Mouse (Mus musculus) lung, embryonic 15.5 days (tissue): ENCODE measurements around the gene Gcc1. TPM values are rescaled to one million over a fixed set of nuclear protein-coding genes. Genes with fewer than 3 reads are reported as not detected.

Experiments
- ATAC-seq: fragments of 200-750 bp; cut with Nextera tagmentation; 2 replicates; pipeline ENCODE4 v1.8.0; 2017; ENCODE audit warnings: moderate number of reproducible peaks, borderline replicate concordance; ENCODE audit not compliant: low FRiP score, low TSS enrichment; ENCODE audit errors: extremely low read depth
- H3K27ac ChIP-seq: fragments of 300-500 bp; sonication (generic); 2 replicates; pipeline ENCODE4 v1.5.1; 2015; ENCODE audit warnings: moderate library complexity, mild to moderate bottlenecking, inconsistent platforms
- H3K27me3 ChIP-seq: fragments of 300-500 bp; sonication (generic); 2 replicates; pipeline ENCODE4 v1.6.1; 2015; ENCODE audit warnings: inconsistent platforms
- H3K36me3 ChIP-seq: fragments of 300-500 bp; sonication (generic); 2 replicates; pipeline ENCODE4 v1.6.1; 2015; ENCODE audit warnings: inconsistent platforms
- H3K4me1 ChIP-seq: fragments of 300-500 bp; sonication (generic); 2 replicates; pipeline ENCODE4 v1.6.1; 2015; ENCODE audit warnings: inconsistent platforms
- H3K4me2 ChIP-seq: fragments of 300-500 bp; sonication (generic); 2 replicates; pipeline ENCODE4 v1.6.1; 2015; ENCODE audit warnings: inconsistent platforms, mild to moderate bottlenecking, moderate library complexity
- H3K4me3 ChIP-seq: fragments of 300-500 bp; sonication (generic); 2 replicates; pipeline ENCODE4 v1.5.1; 2015; ENCODE audit warnings: mild to moderate bottlenecking, inconsistent platforms
- H3K9ac ChIP-seq: fragments of 300-500 bp; sonication (generic); 2 replicates; pipeline ENCODE4 v1.6.1; 2015; ENCODE audit warnings: inconsistent platforms
- H3K9me3 ChIP-seq: fragments of 300-500 bp; sonication (generic); 2 replicates; pipeline ENCODE4 v1.6.1; 2016; ENCODE audit warnings: inconsistent platforms
- WGBS: fragments of 180-500 bp; shearing (Covaris S2); methylation state at CpG from one replicate; pipeline ENCODE4 v1.1.7; 2015; 5-methylcytosine and 5-hydroxymethylcytosine counted together
- polyA plus RNA-seq: library from polyadenylated mRNA; unstranded; fragments of >200 nt; fragmentation: Nextera tagmentation; extraction: Ambion mirVana; gene quantifications from 2 replicates; pipeline ENCODE4 v1.2.1, GENCODE M21; 2015

Gene Gcc1
- polyA plus RNA-seq, 1 experiment from 2014 or later: 10.3 TPM

DNA sequence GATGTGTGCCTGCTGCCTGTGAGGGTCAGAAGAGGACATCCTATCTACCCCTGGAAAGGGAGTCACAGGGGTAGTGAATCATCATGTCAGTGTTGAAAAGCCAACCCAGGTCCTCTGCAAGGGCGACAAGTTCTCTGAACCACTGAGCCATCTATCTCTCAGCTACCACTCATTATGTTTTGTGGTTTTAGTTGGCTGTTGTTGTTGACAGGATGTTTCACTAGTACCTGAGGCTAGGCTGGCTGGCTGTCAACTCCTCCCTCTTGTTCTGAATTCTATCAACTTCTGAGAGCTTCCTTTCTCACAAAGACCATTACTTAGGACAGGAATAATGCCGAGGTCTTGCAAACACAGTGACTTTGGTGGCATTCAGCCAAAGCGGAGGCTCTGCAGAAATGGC, 43.0 kb downstream of the Gcc1 start:
- Histone ChIP-seq H3K4me1 (no peaks in the 10 kb centered on the region), H3K9me3 (no peaks in the 10 kb centered on the region), H3K27me3 (no peaks in the 10 kb centered on the region), H3K36me3 (no peaks in the 10 kb centered on the region), H3K4me2 (no peak overlapping the region), H3K27ac (no peak overlapping the region), H3K4me3 (no peak overlapping the region), H3K9ac (no peak overlapping the region)
- no peak for ATAC-seq
- 71% methylated on average over 3 of the region's 3 CpGs for WGBS

DNA sequence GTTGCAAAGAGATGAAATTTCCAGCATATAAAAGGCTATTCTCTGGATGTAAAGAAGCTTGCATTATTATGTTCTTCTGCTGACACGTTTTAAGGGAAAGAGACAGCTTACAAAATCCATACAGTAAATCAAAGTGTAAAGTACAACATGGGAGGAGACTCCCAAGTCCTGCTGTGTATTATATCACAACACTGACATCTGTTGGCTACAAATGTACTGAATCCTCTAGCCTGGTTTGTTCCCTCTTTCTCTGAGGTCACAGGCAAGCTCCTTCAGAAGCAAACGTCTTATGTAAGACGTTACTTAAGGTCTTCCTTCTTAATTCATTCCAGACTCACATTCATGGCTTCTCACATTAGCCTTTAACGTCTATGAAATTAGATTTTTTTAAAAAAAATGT, 46.2 kb downstream of the Gcc1 start:
- Histone ChIP-seq H3K4me2 (no peak overlapping the region), H3K9me3 (no peaks in the 10 kb centered on the region), H3K4me3 (no peak overlapping the region), H3K27me3 (no peaks in the 10 kb centered on the region), H3K27ac (no peak overlapping the region), H3K9ac (no peak overlapping the region), H3K36me3 (no peaks in the 10 kb centered on the region), H3K4me1 (no peaks in the 10 kb centered on the region)
- ATAC-seq: no peak
- WGBS: 58% methylated on average over 4 of the region's 4 CpGs

DNA sequence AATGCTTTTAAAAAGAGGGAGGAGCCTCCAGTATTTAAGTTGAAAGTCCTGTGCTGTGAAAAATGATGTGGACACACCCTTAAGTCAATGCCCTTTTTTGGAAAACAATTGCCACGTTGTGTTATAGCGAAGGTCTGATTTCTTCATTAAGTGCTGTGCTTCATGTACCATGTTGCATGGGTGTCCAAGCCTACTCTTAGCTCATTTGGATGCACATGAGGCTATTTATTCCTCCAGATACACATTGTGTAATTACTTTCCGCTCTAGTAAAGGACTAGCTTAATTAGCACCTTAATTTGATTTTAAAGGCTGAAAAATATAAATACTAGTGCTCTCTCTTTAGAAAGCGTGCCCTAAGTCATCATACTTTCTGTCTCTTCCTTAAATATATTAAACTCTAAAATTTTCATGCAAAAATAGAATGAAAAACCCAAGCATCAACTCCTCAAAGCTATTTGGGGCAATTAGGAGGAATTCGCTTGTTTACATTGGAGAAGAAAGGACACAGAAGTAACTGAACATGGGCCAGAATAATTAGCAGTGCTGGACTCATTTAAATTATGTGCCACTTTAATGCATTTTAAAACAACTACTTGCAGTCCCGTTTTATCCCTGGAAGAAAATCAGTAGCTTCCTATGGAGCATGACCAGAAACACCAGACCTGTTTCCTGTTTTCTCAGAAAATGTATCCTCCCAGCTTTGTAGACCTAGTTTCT, 58.1 kb downstream of the Gcc1 start:
- no peaks in the 10 kb centered on the region for H3K27me3 ChIP-seq
- no peak overlapping the region for H3K4me3 ChIP-seq
- no peaks in the 10 kb centered on the region for H3K36me3 ChIP-seq
- ATAC-seq: no peak
- 75% methylated on average over 6 of the region's 6 CpGs for WGBS
- no peaks in the 10 kb centered on the region for H3K4me1 ChIP-seq
- H3K9me3 ChIP-seq: no peaks in the 10 kb centered on the region
- H3K27ac ChIP-seq: no peak overlapping the region
- H3K9ac ChIP-seq: no peak overlapping the region
- no peak overlapping the region for H3K4me2 ChIP-seq

DNA sequence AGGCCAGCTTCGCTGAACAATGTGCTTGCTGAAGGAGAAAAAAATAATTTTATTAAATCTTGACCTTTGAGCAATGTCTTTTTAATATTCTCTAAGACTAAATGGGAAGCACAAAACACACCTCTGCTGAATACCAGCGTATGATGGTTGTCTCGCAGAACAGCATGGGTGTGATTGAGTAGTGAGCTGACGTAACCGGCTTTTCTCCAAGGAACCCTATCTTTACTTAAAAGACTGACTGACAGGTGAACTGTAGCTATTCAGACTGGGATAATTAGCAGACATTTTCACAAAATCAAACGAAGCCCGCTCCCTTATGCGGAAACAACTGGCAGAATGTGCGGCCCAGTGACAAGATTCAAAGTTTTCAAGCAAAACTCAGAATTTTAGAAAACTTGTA, 60.6 kb downstream of the Gcc1 start:
- 90% methylated on average over 9 of the region's 9 CpGs for WGBS

More for the DNA sequence above, 60.6 kb downstream of the Gcc1 start:
- Histone ChIP-seq H3K9ac (no peak overlapping the region), H3K27me3 (no peaks in the 10 kb centered on the region), H3K9me3 (no peaks in the 10 kb centered on the region), H3K4me1 (no peaks in the 10 kb centered on the region), H3K4me3 (no peak overlapping the region), H3K4me2 (no peak overlapping the region), H3K27ac (no peak overlapping the region), H3K36me3 (no peaks in the 10 kb centered on the region)
- no peak for ATAC-seq

Other genes with a start within 250 kb of the Gcc1 start
- 16.5 and 23.3 TPM in 2 replicates for gene Zfp800, start 30.4 kb downstream of the Gcc1 start, polyA plus RNA-seq
- 373 and 387 TPM in 2 replicates for gene Arf5, start 4.8 kb downstream of the Gcc1 start, polyA plus RNA-seq
- not detected in 2 replicates for gene Fscn3, start 601 bp downstream of the Gcc1 start, polyA plus RNA-seq
- gene Pax4, start 21.0 kb upstream of the Gcc1 start, polyA plus RNA-seq: not detected in 2 replicates
- 131 TPM in 2 replicates for gene Snd1, start 46.7 kb upstream of the Gcc1 start, polyA plus RNA-seq